Comparison of ENCODE assay signal across 8 mouse cellular contexts in the genomic region with DNA sequence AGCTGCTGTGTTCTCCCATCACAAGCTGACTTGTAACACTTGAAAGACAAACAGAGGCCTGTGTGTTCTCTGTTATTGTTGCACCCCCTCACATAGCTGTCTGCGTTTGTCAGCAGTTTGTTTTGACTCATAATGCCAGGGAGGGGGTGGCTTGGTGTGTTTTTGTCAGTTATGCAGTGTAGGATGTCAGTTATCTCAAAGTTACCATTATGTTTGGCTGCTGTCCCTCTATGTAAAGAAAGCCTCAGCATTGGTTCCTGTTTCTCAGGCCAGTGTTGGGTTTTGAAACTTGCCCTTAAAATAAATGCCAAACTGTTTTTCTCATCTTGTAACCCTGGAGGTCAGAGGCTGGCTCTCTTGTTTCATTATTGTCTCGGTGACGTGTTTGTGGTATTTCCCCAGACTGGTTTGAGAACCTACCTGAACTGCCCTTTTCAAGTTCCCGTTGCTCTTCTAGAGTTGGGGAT. TPM values are rescaled to one million over a fixed set of nuclear protein-coding genes. Genes with fewer than 3 reads are reported as not detected.
DNase-seq lines count a peak whose midpoint lies in the region; ATAC-seq and TF ChIP-seq lines count a peak whose summit lies in the region.

No protein-coding gene starts in this region.

- no peak overlapping the region for H3K4me3 ChIP-seq in kidney, adult 2 months (ENCODE audit: insufficient read depth, low read depth, low read length)
- H3K4me3 ChIP-seq in kidney, embryonic 14.5 days (ENCODE audit: low read length), result no peak overlapping the region
- no peak overlapping the region for H3K4me3 ChIP-seq in embryonic fibroblast, embryonic 13.5 days (ENCODE audit: insufficient read depth, low read length)
- H3K4me3 ChIP-seq in lung, embryonic 16.5 days (ENCODE audit: low read length), result no peak overlapping the region

- H3K27me3 ChIP-seq in kidney, adult 2 months (replicated peaks; ENCODE audit: control insufficient read depth, insufficient read depth, low read length), result no peaks in the 10 kb centered on the region
- H3K27me3 ChIP-seq in kidney, embryonic 14.5 days (ENCODE audit: control insufficient read depth, insufficient read depth, low read length), result no peaks in the 10 kb centered on the region
- no peaks in the 10 kb centered on the region for H3K27me3 ChIP-seq in lung, embryonic 16.5 days (ENCODE audit: control insufficient read depth, insufficient read depth, low read depth, low read length)

- H3K9me3 ChIP-seq in kidney, embryonic 14.5 days (ENCODE audit: control insufficient read depth, low read length), result no peaks in the 10 kb centered on the region
- H3K9me3 ChIP-seq in lung, embryonic 16.5 days (ENCODE audit: control insufficient read depth, low read length), result no peaks in the 10 kb centered on the region

- no peak for TF ChIP-seq POLR2A in kidney, adult 2 months (IDR thresholded peaks at IDR 0.05; ENCODE audit: low read depth, low read length)
- no peak for TF ChIP-seq POLR2A in embryonic fibroblast, embryonic 13.5 days (IDR thresholded peaks at IDR 0.05; ENCODE audit: low read depth, low read length)

- H3K4me2 ChIP-seq in kidney, embryonic 14.5 days (replicated peaks; ENCODE audit: low read depth, low read length), result no peak overlapping the region
- peak overlapping the region; percentile 26; the same call in 1 of the 2 replicates for H3K4me2 ChIP-seq in lung, embryonic 16.5 days (ENCODE audit: low read depth, low read length)

- TF ChIP-seq CTCF in kidney, adult 2 months (conservative IDR thresholded peaks at IDR 0.05; ENCODE audit: insufficient read depth, insufficient read length, low read depth, low read length), result no peak
- no peak for TF ChIP-seq CTCF in embryonic fibroblast, embryonic 13.5 days (IDR thresholded peaks at IDR 0.05; ENCODE audit: borderline replicate concordance, insufficient read depth, low read length)

- peak; percentile 36 for DNase-seq in kidney, adult 2 months
- DNase-seq in cerebellum, postnatal 36 days, result no peak
- DNase-seq in gastrocnemius, postnatal 10 days, result no peak
- no peak for DNase-seq in adrenal gland, adult 8-10 months

- H3K9ac ChIP-seq in kidney, embryonic 14.5 days (ENCODE audit: low read depth, low read length), result no peak overlapping the region
- H3K9ac ChIP-seq in lung, embryonic 16.5 days (ENCODE audit: low read length), result no peak overlapping the region

- H3K4me1 ChIP-seq in kidney, adult 2 months (ENCODE audit: control insufficient read depth, insufficient read depth, low read length), result peaks cover 23% of the 10 kb centered on the region
- H3K4me1 ChIP-seq in kidney, embryonic 14.5 days (ENCODE audit: control insufficient read depth, insufficient read depth, low read length), result peaks cover 19% of the 10 kb centered on the region
- peaks cover 23% of the 10 kb centered on the region for H3K4me1 ChIP-seq in embryonic fibroblast, embryonic 13.5 days (ENCODE audit: control insufficient read depth, insufficient read depth, low read length)
- peaks cover 40% of the 10 kb centered on the region for H3K4me1 ChIP-seq in lung, embryonic 16.5 days (replicated peaks; ENCODE audit: control insufficient read depth, insufficient read depth, low read length)

- 36% methylated on average over 4 of the region's 4 CpGs for WGBS in kidney, adult 2 months
- 37% methylated on average over 4 of the region's 4 CpGs for WGBS in kidney, embryonic 14.5 days
- 29% methylated on average over 4 of the region's 4 CpGs for WGBS in lung, embryonic 16.5 days

- no peak for ATAC-seq in kidney, embryonic 14.5 days (ENCODE audit: low FRiP score, low TSS enrichment)
- peak; percentile 59 for ATAC-seq in CD4-positive, CD25-positive, alpha-beta regulatory T cell, adult 4 months
- peak; percentile 80 for ATAC-seq in lung, embryonic 16.5 days (ENCODE audit: low read depth)

- no peaks in the 10 kb centered on the region for H3K36me3 ChIP-seq in kidney, adult 2 months (ENCODE audit: control insufficient read depth, insufficient read depth, low read length)
- no peaks in the 10 kb centered on the region for H3K36me3 ChIP-seq in kidney, embryonic 14.5 days (ENCODE audit: control insufficient read depth, insufficient read depth, low read length)
- no peaks in the 10 kb centered on the region for H3K36me3 ChIP-seq in lung, embryonic 16.5 days (ENCODE audit: control insufficient read depth, insufficient read depth, low read length)

- H3K27ac ChIP-seq in kidney, adult 2 months (ENCODE audit: insufficient read depth, low read depth, low read length), result peak overlapping the region; percentile 59
- no peak overlapping the region for H3K27ac ChIP-seq in kidney, embryonic 14.5 days (ENCODE audit: low read depth, low read length)
- H3K27ac ChIP-seq in embryonic fibroblast, embryonic 13.5 days (ENCODE audit: insufficient read depth, low read length), result peak overlapping the region; percentile 86
- H3K27ac ChIP-seq in lung, embryonic 16.5 days (ENCODE audit: low read length), result peak overlapping the region; percentile 43

RNA-seq across cellular contexts. Expression of a gene that starts 30.0 kb away (rescaled TPM):
- 7.9 and 8.8 TPM in 2 replicates for polyA plus RNA-seq in kidney, adult 2 months (2012; rRNA removed)
- 13.9 and 27.2 TPM in 2 replicates for polyA plus RNA-seq in kidney, embryonic 14.5 days (2014; fragmentation: Nextera tagmentation; extraction: Ambion mirVana)
- 10 to 100 TPM; 42.2 to 42.6 TPM for polyA plus RNA-seq in CD4-positive, CD25-positive, alpha-beta regulatory T cell, adult 4 months (2017; shearing (Covaris generic))
- polyA plus RNA-seq in embryonic fibroblast, embryonic 13.5 days (2011; ENCODE audit: insufficient read length, low read depth, missing spikeins), result 26.5 and 34.1 TPM in 2 replicates
- polyA plus RNA-seq in lung, embryonic 16.5 days (2015; fragmentation: Nextera tagmentation; extraction: Ambion mirVana), result 14.6 and 15.3 TPM in 2 replicates
- 10 to 100 TPM; 16.2 to 19.4 TPM for total RNA-seq in gastrocnemius, postnatal 10 days (2021)
- 10 to 100 TPM; 26.2 to 49.9 (median 36.7) TPM for total RNA-seq in adrenal gland, adult 8-10 months (2022)
